12 mouse cellular contexts compared by ENCODE assay signal in genomic region chr5:96219512-96219911, GRCm38 (mm10).
"Had no signal": no experiment of that assay in that cellular context is flagged by ENCODE, and none has a peak within 500 bp of the region (broad histone marks: within the 10 kb centered on the region; RNA-seq: fewer than 3 reads in every experiment).

No protein-coding gene starts in this region.

- ATAC-seq: liver, postnatal 0 days; midbrain, embryonic 13.5 days had no signal

- H3K4me2 ChIP-seq: limb, embryonic 12.5 days; liver, embryonic 13.5 days; lung, embryonic 15.5 days; midbrain, embryonic 13.5 days had no signal

- H3K9me3 ChIP-seq: limb, embryonic 12.5 days; liver, embryonic 13.5 days; lung, embryonic 15.5 days; midbrain, embryonic 13.5 days had no signal

- DNase-seq: kidney, postnatal 10 days; kidney, postnatal 4 days; liver; liver, embryonic 13.5 days; liver, postnatal 0 days; lung, postnatal 14 days; thymus, adult 18-20 months; thymus, postnatal 36 days had no signal

- H3K9ac ChIP-seq: limb, embryonic 12.5 days; liver, embryonic 13.5 days; liver, postnatal 0 days; lung, embryonic 15.5 days; midbrain, embryonic 13.5 days had no signal

- H3K4me3 ChIP-seq: layer of hippocampus, adult 2 months; limb, embryonic 12.5 days; liver, embryonic 13.5 days; lung, embryonic 15.5 days; midbrain, embryonic 13.5 days had no signal

- H3K27ac ChIP-seq: layer of hippocampus, adult 2 months; limb, embryonic 12.5 days; liver, embryonic 13.5 days; lung, embryonic 15.5 days; midbrain, embryonic 13.5 days had no signal

- H3K27me3 ChIP-seq: limb, embryonic 12.5 days; liver, embryonic 13.5 days; lung, embryonic 15.5 days; midbrain, embryonic 13.5 days had no signal

- H3K4me1 ChIP-seq: limb, embryonic 12.5 days had no signal
